Mouse (Mus musculus) forebrain, embryonic 14.5 days (tissue): ENCODE measurements at regions not wholly inside any gene's neighbourhood (a gene's known extent, or its start where the extent isn't known, plus 50 kb on each side); places are given as distances from the start of the nearest gene placed in this dataset. TPM values are rescaled to one million over a fixed set of nuclear protein-coding genes. Genes with fewer than 3 reads are reported as not detected.

Experiments
- ATAC-seq: fragments of 200-750 bp; cut with Nextera tagmentation; 2 replicates; pipeline ENCODE4 v1.8.0; 2017; ENCODE audit warnings: mild to moderate bottlenecking, moderate library complexity
- DNase-seq: peaks from one replicate; pipeline ENCODE4 v3.0.0-alpha.2; 2015; ENCODE audit warnings: low spot score
- H3K27ac ChIP-seq: fragments of 300-500 bp; sonication (generic); 2 replicates; pipeline ENCODE4 v1.5.1; 2014; ENCODE audit warnings: low read depth, mild to moderate bottlenecking, control low read depth, low read length, moderate library complexity
- H3K27me3 ChIP-seq: fragments of 300-500 bp; sonication (generic); replicated peaks from 2 replicates; pipeline ENCODE4 v1.6.1; 2014; ENCODE audit warnings: low read length, control low read depth, mixed read lengths; ENCODE audit not compliant: control insufficient read depth, insufficient read depth
- H3K36me3 ChIP-seq: fragments of 300-500 bp; sonication (generic); 2 replicates; pipeline ENCODE4 v1.6.1; 2014; ENCODE audit warnings: low read length, control low read depth; ENCODE audit not compliant: control insufficient read depth, insufficient read depth
- H3K4me1 ChIP-seq: fragments of 300-500 bp; sonication (generic); 2 replicates; pipeline ENCODE4 v1.6.1; 2014; ENCODE audit warnings: antibody characterized with exemption, low read length, control low read depth; ENCODE audit not compliant: control insufficient read depth, insufficient read depth
- H3K4me2 ChIP-seq: fragments of 300-500 bp; sonication (generic); 2 replicates; pipeline ENCODE4 v1.6.1; 2014; ENCODE audit warnings: mild to moderate bottlenecking, control low read depth, low read length
- H3K4me3 ChIP-seq: fragments of 300-500 bp; sonication (generic); 2 replicates; pipeline ENCODE4 v1.5.1; 2014; ENCODE audit warnings: low read depth, low read length, control low read depth
- H3K9ac ChIP-seq: fragments of 300-500 bp; sonication (generic); 2 replicates; pipeline ENCODE4 v1.6.1; 2014; ENCODE audit warnings: mild to moderate bottlenecking, low read length, control low read depth, moderate library complexity
- H3K9me3 ChIP-seq: fragments of 300-500 bp; sonication (generic); replicated peaks from 2 replicates; pipeline ENCODE4 v1.6.1; 2016; ENCODE audit warnings: low read length, control low read depth, mixed read lengths; ENCODE audit not compliant: control insufficient read depth
- WGBS: fragments of 180-500 bp; shearing (Covaris S2); extraction: QIAGEN DNeasy Blood & Tissue Kit; methylation state at CpG from one replicate; pipeline ENCODE4 v1.1.7; 2014; 5-methylcytosine and 5-hydroxymethylcytosine counted together
- microRNA-seq: library from miRNA; unstranded; fragments of <30 nt; microRNA quantifications from one replicate; pipeline ENCODE4, GENCODE M21; 2016

DNA sequence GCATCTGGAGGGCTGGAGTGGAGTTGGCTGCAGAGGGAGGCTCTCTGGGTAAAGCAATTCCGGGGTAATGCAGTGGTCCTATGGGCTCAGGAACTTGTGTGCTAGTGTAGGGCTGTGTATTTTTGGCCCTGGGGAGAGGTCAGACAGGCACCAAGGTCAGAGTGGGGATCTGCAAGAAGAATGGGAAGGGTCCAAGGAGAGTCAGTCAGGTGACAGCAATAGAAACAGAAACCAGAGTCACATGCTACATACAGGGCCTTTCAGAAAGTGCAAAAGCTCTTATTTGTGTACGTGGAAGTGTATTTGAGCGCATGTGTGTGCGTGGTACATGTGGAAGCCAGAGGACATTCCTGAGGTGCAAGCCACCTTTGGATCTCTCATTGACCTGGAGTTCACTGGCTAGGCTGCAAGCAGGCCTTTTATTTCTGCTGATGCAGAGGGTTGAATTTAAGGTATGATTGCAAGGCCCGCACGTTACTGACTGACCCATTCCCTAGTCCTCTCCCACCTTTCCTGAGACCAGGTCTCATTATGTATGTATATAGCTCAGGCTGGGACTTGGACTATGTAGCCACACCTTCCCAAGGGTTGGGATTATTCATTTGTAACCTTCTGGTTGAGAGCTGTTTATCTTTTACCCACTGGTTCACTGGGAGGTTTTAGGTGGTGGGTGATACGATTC is 1122.0 kb upstream of the A1bg start:
- Histone ChIP-seq H3K4me1 (no peaks in the 10 kb centered on the region), H3K27ac (no peak overlapping the region), H3K9me3 (no peaks in the 10 kb centered on the region), H3K9ac (no peak overlapping the region), H3K4me2 (no peak overlapping the region), H3K36me3 (no peaks in the 10 kb centered on the region), H3K4me3 (no peak overlapping the region), H3K27me3 (no peaks in the 10 kb centered on the region)
- DNase-seq (no peak), ATAC-seq (no peak)
- WGBS = 92% methylated on average over 7 of the region's 7 CpGs

DNA sequence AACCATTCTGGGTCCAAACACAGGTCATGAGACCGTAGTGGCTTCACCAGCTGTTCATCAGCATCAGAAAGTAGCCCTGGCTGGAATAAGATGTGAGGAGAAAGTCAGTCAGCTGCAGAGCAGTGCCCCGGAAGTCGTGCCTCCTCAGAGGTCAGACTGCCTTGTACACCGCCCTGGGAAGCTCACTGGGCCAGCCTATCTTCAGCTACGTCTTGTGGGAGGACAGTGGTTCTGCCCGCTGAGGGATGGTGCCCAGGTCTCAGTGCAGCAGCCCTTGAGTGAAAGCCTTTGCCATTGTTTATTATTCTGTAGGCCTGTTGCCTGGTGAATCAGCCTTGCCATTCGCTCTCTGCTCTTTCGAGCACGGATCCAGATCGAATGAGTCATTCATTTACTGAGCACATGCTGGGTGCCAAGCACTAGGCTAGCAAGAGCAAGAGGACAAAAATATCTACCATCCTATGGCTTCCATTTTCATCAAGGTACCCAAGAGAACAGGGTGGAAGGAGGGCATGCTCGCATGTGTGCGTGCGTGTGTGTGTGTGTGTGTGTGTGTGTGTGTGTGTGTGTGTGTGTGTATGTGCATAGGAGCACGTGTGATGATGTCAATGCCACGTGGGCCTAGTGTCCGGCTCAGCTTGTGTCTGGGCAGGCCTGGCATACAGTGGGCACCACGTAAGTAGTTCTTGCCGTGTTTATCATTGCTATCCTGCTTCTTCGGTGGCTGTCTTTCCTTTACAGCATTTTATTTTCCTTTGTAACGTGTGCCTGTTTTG is 1121.0 kb upstream of the A1bg start:
- Histone ChIP-seq H3K27ac (no peak overlapping the region), H3K36me3 (no peaks in the 10 kb centered on the region), H3K9me3 (no peaks in the 10 kb centered on the region), H3K9ac (no peak overlapping the region), H3K4me2 (no peak overlapping the region), H3K4me3 (no peak overlapping the region), H3K27me3 (no peaks in the 10 kb centered on the region), H3K4me1 (no peaks in the 10 kb centered on the region; the same call in 1 of the 2 replicates)
- ATAC-seq (no peak), DNase-seq (no peak)
- 82% methylated on average over 20 of the region's 20 CpGs for WGBS

DNA sequence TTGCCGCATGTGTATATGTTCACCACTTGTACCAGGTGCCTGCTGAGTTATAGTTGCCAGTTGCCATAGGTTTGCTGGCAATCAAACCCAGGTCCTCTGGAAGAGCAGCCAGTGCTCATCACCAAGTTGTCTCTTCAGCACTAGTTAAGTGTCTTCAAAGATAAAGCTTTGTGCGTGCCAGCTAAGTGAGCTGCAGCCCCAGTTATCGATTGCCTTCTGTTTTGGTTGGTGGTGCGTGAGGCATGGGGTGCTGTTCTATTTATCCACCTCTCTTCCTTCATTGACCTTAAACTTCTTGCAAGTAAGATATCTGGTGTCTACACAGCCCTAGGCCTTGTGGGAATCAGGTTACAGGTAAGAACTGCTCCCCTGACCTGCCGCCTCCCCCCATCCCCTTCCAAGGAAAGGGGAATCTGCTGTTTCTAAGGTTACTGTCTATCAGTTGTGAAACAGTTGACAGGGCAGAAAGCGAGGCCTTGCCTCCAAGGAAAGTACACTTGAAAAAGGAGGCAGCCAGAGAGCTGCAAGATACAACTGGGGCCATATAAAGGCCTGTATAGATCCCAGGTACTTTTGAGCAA is 1120.2 kb upstream of the A1bg start:
- DNase-seq = no peak
- Histone ChIP-seq H3K4me1 (peaks cover 2% of the 10 kb centered on the region; the same call in 1 of the 2 replicates), H3K27me3 (no peaks in the 10 kb centered on the region), H3K27ac (no peak overlapping the region), H3K9me3 (no peaks in the 10 kb centered on the region), H3K9ac (no peak overlapping the region), H3K4me3 (no peak overlapping the region), H3K4me2 (no peak overlapping the region), H3K36me3 (no peaks in the 10 kb centered on the region)
- 94% methylated on average over 6 of the region's 6 CpGs for WGBS
- no peak for ATAC-seq

Small RNAs in the stretch of these regions (microRNA-seq; reads per million reads assigned to microRNA genes)
- gene Gm24810 = not detected
